Mouse (Mus musculus) adrenal gland (tissue): ENCODE results near the gene Gjb3.

ENCODE experiments used
- intact Hi-C: fragments of 180-260 bp; cut with DNase I; formaldehyde crosslinking; loops from one replicate; pipeline ENCODE4 v1.15.1; 2025

Gjb3 gene

GRCm38 (mm10) chr4:127341372-127341771 lies 10.7 kb upstream of the Gjb3 start:
- intact Hi-C loops: no loop called here

- intact Hi-C loops: no loop called here
These were observed 7.0 kb upstream of the Gjb3 start for GRCm38 (mm10) chr4:127337668-127338067.

- intact Hi-C loops: no loop called here
These were observed 4.3 kb upstream of the Gjb3 start for GRCm38 (mm10) chr4:127334870-127335504.

GRCm38 (mm10) chr4:127331171-127331570 lies 527 bp upstream of the Gjb3 start:
- intact Hi-C loops: no loop called here

- intact Hi-C loops: no loop called here
These were observed 893 bp downstream of the Gjb3 start for GRCm38 (mm10) chr4:127329751-127330150.

- intact Hi-C loops: no loop called here
These were observed 1.6 kb downstream of the Gjb3 start for GRCm38 (mm10) chr4:127329046-127329445.

GRCm38 (mm10) chr4:127328378-127328777 lies 2.3 kb downstream of the Gjb3 start:
- intact Hi-C loops: no loop called here

GRCm38 (mm10) chr4:127327749-127328148 lies 2.9 kb downstream of the Gjb3 start:
- intact Hi-C loops: no loop called here

GRCm38 (mm10) chr4:127327258-127327657 lies 3.4 kb downstream of the Gjb3 start:
- intact Hi-C loops: no loop called here

GRCm38 (mm10) chr4:127325276-127325675 lies 5.4 kb downstream of the Gjb3 start:
- intact Hi-C loops: no loop called here

- intact Hi-C loops: loop anchor here (5.0 kb wide), 1 partner anchor 87 kb away; no protein-coding TSS in a partner anchor
These were observed 5.9 kb downstream of the Gjb3 start for GRCm38 (mm10) chr4:127324759-127325158.

GRCm38 (mm10) chr4:127324296-127324695 lies 6.3 kb downstream of the Gjb3 start:
- intact Hi-C loops: loop anchor here (5.0 kb wide), 1 partner anchor 87 kb away; no protein-coding TSS in a partner anchor

GRCm38 (mm10) chr4:127323651-127324050 lies 7.0 kb downstream of the Gjb3 start:
- intact Hi-C loops: loop anchor here (5.0 kb wide), 1 partner anchor 86 kb away; no protein-coding TSS in a partner anchor

- intact Hi-C loops: loop anchor here (2.0 to 5.0 kb wide), 2 partner anchors 69 to 82 kb away; no protein-coding TSS in a partner anchor
These were observed 11.0 kb downstream of the Gjb3 start for GRCm38 (mm10) chr4:127319613-127320012.

- intact Hi-C loops: no loop called here
These were observed 13.5 kb downstream of the Gjb3 start for GRCm38 (mm10) chr4:127317143-127317542.

GRCm38 (mm10) chr4:127315753-127316152 lies 14.9 kb downstream of the Gjb3 start:
- intact Hi-C loops: no loop called here

GRCm38 (mm10) chr4:127314585-127314984 lies 16.1 kb downstream of the Gjb3 start:
- intact Hi-C loops: no loop called here

- intact Hi-C loops: no loop called here
These were observed 16.8 kb downstream of the Gjb3 start, which contains the start of gene Gja4 for GRCm38 (mm10) chr4:127313861-127314260. TSS of gene Gja4 (minus strand) at chr4:127314039.

GRCm38 (mm10) chr4:127312349-127312748 lies 18.3 kb downstream of the Gjb3 start:
- intact Hi-C loops: no loop called here

GRCm38 (mm10) chr4:127311561-127311960 lies 19.1 kb downstream of the Gjb3 start:
- intact Hi-C loops: no loop called here

GRCm38 (mm10) chr4:127306915-127307314 lies 23.7 kb downstream of the Gjb3 start:
- intact Hi-C loops: no loop called here

- intact Hi-C loops: no loop called here
These were observed 26.8 kb downstream of the Gjb3 start for GRCm38 (mm10) chr4:127303796-127304195.

- intact Hi-C loops: no loop called here
These were observed 30.1 kb downstream of the Gjb3 start for GRCm38 (mm10) chr4:127300503-127300902.
